Comparison of ENCODE assay signal across 7 mouse cellular contexts in the genomic region with DNA sequence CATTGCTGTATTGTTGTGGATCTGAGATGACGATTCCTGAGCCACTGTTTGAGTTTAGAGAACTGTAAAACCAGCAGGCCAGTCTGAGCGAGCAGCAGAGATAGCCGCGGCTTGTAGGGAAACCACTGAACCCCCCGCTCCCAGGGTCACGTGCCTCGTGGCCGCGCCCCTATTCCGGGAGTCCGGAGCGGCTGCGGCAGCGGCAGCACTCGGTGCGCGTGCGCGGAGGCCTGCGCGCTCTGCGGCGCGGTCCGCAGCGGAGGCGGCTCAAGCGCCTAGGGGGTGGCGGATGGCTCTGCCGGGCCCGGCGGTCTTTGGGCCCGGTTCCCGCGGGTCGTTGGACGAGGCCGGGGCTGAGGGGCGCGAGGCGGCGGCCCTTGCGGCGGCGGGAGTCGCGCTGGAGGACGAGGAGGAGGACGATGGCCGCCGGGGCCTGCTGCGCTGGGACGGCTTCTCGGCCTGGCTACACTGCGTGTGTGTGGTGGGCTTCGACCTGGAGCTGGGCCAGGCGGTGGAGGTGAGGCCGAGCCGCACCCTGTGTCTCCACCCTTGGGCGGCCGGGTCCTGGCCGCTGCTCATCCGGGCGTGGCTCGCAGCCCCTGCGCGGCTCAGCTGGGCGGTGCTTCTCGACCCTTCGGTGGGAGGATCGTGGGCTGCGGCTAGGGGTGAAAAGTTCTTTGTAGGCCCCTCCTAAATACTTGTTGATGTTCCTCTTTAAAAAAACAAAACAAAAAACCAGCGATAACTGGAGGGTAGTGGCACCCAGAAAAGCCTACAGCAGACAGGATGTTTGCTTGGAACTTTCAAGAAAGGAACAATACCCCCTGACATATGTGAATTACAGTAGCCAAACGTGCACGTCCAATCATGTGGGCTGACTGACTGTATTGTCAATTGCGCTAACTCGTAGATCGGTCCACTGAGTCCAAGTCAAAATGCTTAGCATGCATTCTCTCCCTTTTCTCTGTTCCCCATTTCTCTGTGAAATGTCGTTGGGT. TPM values are rescaled to one million over a fixed set of nuclear protein-coding genes. Genes with fewer than 3 reads are reported as not detected.
DNase-seq lines count a peak whose midpoint lies in the region; ATAC-seq and TF ChIP-seq lines count a peak whose summit lies in the region.

No protein-coding gene starts in this region.

- peak overlapping the region; percentile 73 for H3K4me2 ChIP-seq in embryonic facial prominence, embryonic 12.5 days (replicated peaks)
- peak overlapping the region; percentile 82 for H3K4me2 ChIP-seq in limb, embryonic 13.5 days (replicated peaks)
- H3K4me2 ChIP-seq in midbrain, embryonic 16.5 days (ENCODE audit: low read length) = peak overlapping the region; percentile 73

- no peak for TF ChIP-seq CTCF in heart, adult 2 months (IDR thresholded peaks at IDR 0.05)

- peak overlapping the region; percentile 94 for H3K27ac ChIP-seq in embryonic facial prominence, embryonic 12.5 days
- H3K27ac ChIP-seq in heart, adult 2 months = peak overlapping the region; percentile 100
- H3K27ac ChIP-seq in limb, embryonic 13.5 days = peak overlapping the region; percentile 94
- H3K27ac ChIP-seq in midbrain, embryonic 16.5 days (ENCODE audit: low read length) = peak overlapping the region; percentile 95

- DNase-seq in adrenal gland, postnatal 25 days = peak; percentile 91
- DNase-seq in heart, adult 2 months = peak; percentile 92 to 94
- peak; percentile 87 to 88 for DNase-seq in kidney, adult 8-10 months
- DNase-seq in spleen, postnatal 10 days (ENCODE audit: low spot score in 2 of 2) = peak; percentile 84 to 93

- no peaks in the 10 kb centered on the region for H3K9me3 ChIP-seq in embryonic facial prominence, embryonic 12.5 days
- H3K9me3 ChIP-seq in limb, embryonic 13.5 days = no peaks in the 10 kb centered on the region
- H3K9me3 ChIP-seq in midbrain, embryonic 16.5 days (replicated peaks; ENCODE audit: control insufficient read depth, low read length, poor library complexity, severe bottlenecking) = no peaks in the 10 kb centered on the region

- peak; percentile 78 for TF ChIP-seq POLR2A in heart, adult 2 months (IDR thresholded peaks at IDR 0.05; ENCODE audit: insufficient read depth, low read depth, low read length)

- peaks cover 6% of the 10 kb centered on the region; the same call in 1 of the 2 replicates for H3K36me3 ChIP-seq in embryonic facial prominence, embryonic 12.5 days
- H3K36me3 ChIP-seq in heart, adult 2 months (ENCODE audit: control insufficient read depth, insufficient read depth, low read length) = peaks cover 2% of the 10 kb centered on the region; the same call in 1 of the 2 replicates
- H3K36me3 ChIP-seq in limb, embryonic 13.5 days = peaks cover 5% of the 10 kb centered on the region
- no peaks in the 10 kb centered on the region for H3K36me3 ChIP-seq in midbrain, embryonic 16.5 days (ENCODE audit: control insufficient read depth, insufficient read depth, low read length)

- WGBS in embryonic facial prominence, embryonic 12.5 days = under 1% methylated on average over 79 of the region's 79 CpGs
- WGBS in heart, adult 2 months = under 1% methylated on average over 78 of the region's 79 CpGs
- WGBS in limb, embryonic 13.5 days = under 1% methylated on average over 79 of the region's 79 CpGs
- under 1% methylated on average over 70 of the region's 79 CpGs for WGBS in midbrain, embryonic 16.5 days

- peaks cover 5% of the 10 kb centered on the region for H3K79me2 ChIP-seq in heart, adult 2 months (replicated peaks; ENCODE audit: control insufficient read depth, insufficient read depth, low read length)

- ATAC-seq in embryonic facial prominence, embryonic 12.5 days (ENCODE audit: insufficient number of reproducible peaks, insufficient read depth, low FRiP score, low TSS enrichment) = peak; percentile 89
- ATAC-seq in limb, embryonic 13.5 days (ENCODE audit: low FRiP score, low read depth) = peak; percentile 96
- peak; percentile 97 for ATAC-seq in midbrain, embryonic 16.5 days

- no peak for TF ChIP-seq EP300 in heart, adult 2 months (IDR thresholded peaks at IDR 0.05; ENCODE audit: insufficient read depth, low read depth, low read length)

- H3K4me3 ChIP-seq in embryonic facial prominence, embryonic 12.5 days = peak overlapping the region; percentile 81
- H3K4me3 ChIP-seq in heart, adult 2 months = peak overlapping the region; percentile 95
- H3K4me3 ChIP-seq in limb, embryonic 13.5 days = peak overlapping the region; percentile 95
- peak overlapping the region; percentile 95 for H3K4me3 ChIP-seq in midbrain, embryonic 16.5 days (ENCODE audit: low read depth, low read length)

- peaks cover 2% of the 10 kb centered on the region; the same call in 1 of the 2 replicates for H3K4me1 ChIP-seq in embryonic facial prominence, embryonic 12.5 days
- H3K4me1 ChIP-seq in heart, adult 2 months (ENCODE audit: control insufficient read depth, insufficient read depth, low read length) = peaks cover 5% of the 10 kb centered on the region
- peaks cover 9% of the 10 kb centered on the region for H3K4me1 ChIP-seq in limb, embryonic 13.5 days
- H3K4me1 ChIP-seq in midbrain, embryonic 16.5 days (ENCODE audit: control insufficient read depth, insufficient read depth, low read length) = peaks cover 9% of the 10 kb centered on the region

- intact Hi-C loops in heart, adult 2 months (cut with DNase I) = loop anchor here (1.0 to 5.0 kb wide), 3 partner anchors 45 to 87 kb away; partner anchors contain the start of genes Arf4 and Slmap

- H3K27me3 ChIP-seq in embryonic facial prominence, embryonic 12.5 days = no peaks in the 10 kb centered on the region
- H3K27me3 ChIP-seq in heart, adult 2 months (ENCODE audit: control insufficient read depth, insufficient read depth, low read length) = no peaks in the 10 kb centered on the region
- no peaks in the 10 kb centered on the region for H3K27me3 ChIP-seq in limb, embryonic 13.5 days
- no peaks in the 10 kb centered on the region for H3K27me3 ChIP-seq in midbrain, embryonic 16.5 days (ENCODE audit: control insufficient read depth, insufficient read depth, low read depth, low read length)

- H3K9ac ChIP-seq in embryonic facial prominence, embryonic 12.5 days = peak overlapping the region; percentile 98
- H3K9ac ChIP-seq in heart, adult 2 months (ENCODE audit: low read depth, low read length) = peak overlapping the region; percentile 87
- H3K9ac ChIP-seq in limb, embryonic 13.5 days = peak overlapping the region; percentile 99
- H3K9ac ChIP-seq in midbrain, embryonic 16.5 days (ENCODE audit: low read depth, low read length) = peak overlapping the region; percentile 100

RNA-seq across cellular contexts. Expression of gene Dennd6a, which starts 6.0 kb away (rescaled TPM):
- 39.1 and 41.2 TPM in 2 replicates for total RNA-seq in adrenal gland, postnatal 25 days (2021)
- polyA plus RNA-seq in embryonic facial prominence, embryonic 12.5 days (2016; fragmentation: Nextera tagmentation; extraction: Ambion mirVana) = 36.7 and 38.2 TPM in 2 replicates
- total RNA-seq in heart, adult 2 months (2021) = 10 to 100 TPM; 13.4 to 14.0 TPM
- 6.9 and 11.3 TPM in 2 replicates for polyA plus RNA-seq in heart, adult 2 months (2012; rRNA removed)
- 27.7 and 28.1 TPM in 2 replicates for polyA plus RNA-seq in limb, embryonic 13.5 days (2015; fragmentation: Nextera tagmentation; extraction: Ambion mirVana)
- polyA plus RNA-seq in midbrain, embryonic 16.5 days (2015; fragmentation: Nextera tagmentation; extraction: Ambion mirVana) = 15.2 and 17.3 TPM in 2 replicates

RNA-seq across cellular contexts. Expression of gene Slmap, which starts 44.9 kb away (rescaled TPM):
- 85.2 and 92.0 TPM in 2 replicates for total RNA-seq in adrenal gland, postnatal 25 days (2021)
- 23.4 and 26.9 TPM in 2 replicates for polyA plus RNA-seq in embryonic facial prominence, embryonic 12.5 days (2016; fragmentation: Nextera tagmentation; extraction: Ambion mirVana)
- 100 to 1,000 TPM; 249 to 283 TPM for total RNA-seq in heart, adult 2 months (2021)
- polyA plus RNA-seq in heart, adult 2 months (2012; rRNA removed) = 32.7 and 59.1 TPM in 2 replicates
- 15.3 and 16.4 TPM in 2 replicates for polyA plus RNA-seq in limb, embryonic 13.5 days (2015; fragmentation: Nextera tagmentation; extraction: Ambion mirVana)
- polyA plus RNA-seq in midbrain, embryonic 16.5 days (2015; fragmentation: Nextera tagmentation; extraction: Ambion mirVana) = 11.3 and 13.6 TPM in 2 replicates

RNA-seq across cellular contexts. Expression of gene Arf4, which starts 58.2 kb away (rescaled TPM):
- 160 and 161 TPM in 2 replicates for total RNA-seq in adrenal gland, postnatal 25 days (2021)
- 524 and 553 TPM in 2 replicates for polyA plus RNA-seq in embryonic facial prominence, embryonic 12.5 days (2016; fragmentation: Nextera tagmentation; extraction: Ambion mirVana)
- 10 to 100 TPM; 73.1 to 73.2 TPM for total RNA-seq in heart, adult 2 months (2021)
- 55.7 and 62.2 TPM in 2 replicates for polyA plus RNA-seq in heart, adult 2 months (2012; rRNA removed)
- polyA plus RNA-seq in limb, embryonic 13.5 days (2015; fragmentation: Nextera tagmentation; extraction: Ambion mirVana) = 656 and 713 TPM in 2 replicates
- 505 and 541 TPM in 2 replicates for polyA plus RNA-seq in midbrain, embryonic 16.5 days (2015; fragmentation: Nextera tagmentation; extraction: Ambion mirVana)

Comparison
In these comparisons a context has a peak if more than half of its experiments do, and no peak if none do; other contexts are left out.
1. Peak in every context shown above with its lines: DNase-seq, ATAC-seq, H3K4me3 ChIP-seq and H3K27ac ChIP-seq.